In the genomic region with DNA sequence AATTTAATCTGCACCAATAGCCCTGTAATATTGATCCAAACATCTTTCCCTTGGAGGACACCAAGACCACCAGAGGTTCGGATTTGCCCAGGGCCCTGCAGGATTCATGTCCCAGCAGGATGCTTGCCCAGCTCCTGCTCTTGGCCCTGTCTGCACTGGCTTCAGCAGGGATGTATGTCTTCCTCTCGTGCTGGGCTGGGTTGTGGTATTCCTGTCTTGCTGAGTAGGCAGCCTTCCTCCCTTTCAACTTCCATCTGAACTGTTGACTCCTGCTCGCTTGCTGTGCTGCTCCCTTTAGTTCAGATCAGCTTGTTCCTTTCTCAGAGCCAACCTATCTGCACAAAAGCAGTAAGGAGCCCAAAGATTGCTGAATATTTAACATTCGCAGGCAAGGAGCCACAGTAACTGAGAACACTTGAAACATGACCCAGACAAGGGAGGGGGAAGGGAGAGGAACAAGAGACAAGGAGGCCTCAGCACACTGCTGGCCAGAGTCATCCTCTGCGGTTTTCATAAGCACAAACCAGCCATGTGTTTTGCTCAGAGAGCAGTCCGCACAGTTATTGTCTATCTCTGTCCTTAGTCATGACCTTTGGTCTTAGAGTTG, we compare ENCODE assay signal across 8 mouse cellular contexts.
DNase-seq lines count a peak whose midpoint lies in the region; ATAC-seq and TF ChIP-seq lines count a peak whose summit lies in the region.

No protein-coding gene starts in this region.

- 0 out of 2 replicates have a peak, but pooled peaks cover 4% of the 10 kb centered on the region for H3K4me1 ChIP-seq in limb, embryonic 14.5 days (ENCODE audit: control insufficient read depth, insufficient read depth, low read length)
- H3K4me1 ChIP-seq in limb, embryonic 10.5 days: peaks cover 8% of the 10 kb centered on the region
- H3K4me1 ChIP-seq in embryonic facial prominence, embryonic 12.5 days: peaks cover 11% of the 10 kb centered on the region
- H3K4me1 ChIP-seq in lung, embryonic 16.5 days (replicated peaks; ENCODE audit: control insufficient read depth, insufficient read depth, low read length): peaks cover 6% of the 10 kb centered on the region
- H3K4me1 ChIP-seq in thymus, adult 2 months (replicated peaks; ENCODE audit: control insufficient read depth, insufficient read depth, low read length): no peaks in the 10 kb centered on the region

- H3K9me3 ChIP-seq in limb, embryonic 14.5 days (ENCODE audit: control insufficient read depth, low read length): peaks cover 8% of the 10 kb centered on the region; the same call in 1 of the 2 replicates
- H3K9me3 ChIP-seq in limb, embryonic 10.5 days (replicated peaks): no peaks in the 10 kb centered on the region
- no peaks in the 10 kb centered on the region for H3K9me3 ChIP-seq in embryonic facial prominence, embryonic 12.5 days
- H3K9me3 ChIP-seq in lung, embryonic 16.5 days (ENCODE audit: control insufficient read depth, low read length): peaks cover 3% of the 10 kb centered on the region; the same call in 1 of the 2 replicates

- H3K27ac ChIP-seq in limb, embryonic 14.5 days (replicated peaks; ENCODE audit: low read depth, low read length): no peak overlapping the region
- H3K27ac ChIP-seq in limb, embryonic 10.5 days: no peak overlapping the region
- peak overlapping the region; percentile 37; the same call in 1 of the 2 replicates for H3K27ac ChIP-seq in embryonic facial prominence, embryonic 12.5 days
- peak overlapping the region; percentile 37; the same call in 1 of the 2 replicates for H3K27ac ChIP-seq in lung, embryonic 16.5 days (ENCODE audit: low read length)
- H3K27ac ChIP-seq in layer of hippocampus, adult 2 months: no peak overlapping the region
- H3K27ac ChIP-seq in thymus, adult 2 months (ENCODE audit: control insufficient read depth, insufficient read depth, low read length): no peak overlapping the region

- no peaks in the 10 kb centered on the region for H3K27me3 ChIP-seq in limb, embryonic 14.5 days (ENCODE audit: control insufficient read depth, insufficient read depth, low read length)
- H3K27me3 ChIP-seq in limb, embryonic 10.5 days (ENCODE audit: low read depth, poor library complexity, severe bottlenecking): no peaks in the 10 kb centered on the region
- no peaks in the 10 kb centered on the region for H3K27me3 ChIP-seq in embryonic facial prominence, embryonic 12.5 days
- H3K27me3 ChIP-seq in lung, embryonic 16.5 days (ENCODE audit: control insufficient read depth, insufficient read depth, low read depth, low read length): no peaks in the 10 kb centered on the region
- H3K27me3 ChIP-seq in thymus, adult 2 months (ENCODE audit: control insufficient read depth, insufficient read depth, low read length): no peaks in the 10 kb centered on the region

- ATAC-seq in limb, embryonic 14.5 days (ENCODE audit: low FRiP score, low read depth): peak; percentile 53; the same call in 1 of the 2 replicates
- ATAC-seq in embryonic facial prominence, embryonic 12.5 days (ENCODE audit: insufficient number of reproducible peaks, insufficient read depth, low FRiP score, low TSS enrichment): no peak
- peak; percentile 65 for ATAC-seq in lung, embryonic 16.5 days (ENCODE audit: low read depth)

- H3K4me3 ChIP-seq in limb, embryonic 14.5 days (replicated peaks; ENCODE audit: low read length): no peak overlapping the region
- H3K4me3 ChIP-seq in limb, embryonic 10.5 days: no peak overlapping the region
- H3K4me3 ChIP-seq in embryonic facial prominence, embryonic 12.5 days: no peak overlapping the region
- H3K4me3 ChIP-seq in lung, embryonic 16.5 days (ENCODE audit: low read length): no peak overlapping the region
- H3K4me3 ChIP-seq in layer of hippocampus, adult 2 months: no peak overlapping the region
- H3K4me3 ChIP-seq in thymus, adult 2 months (ENCODE audit: control insufficient read depth, insufficient read depth, low read length): no peak overlapping the region

- TF ChIP-seq POLR2A in limb, embryonic 14.5 days (IDR thresholded peaks at IDR 0.05; ENCODE audit: borderline replicate concordance, extremely low read depth, insufficient read depth, insufficient read length): no peak
- no peak for TF ChIP-seq POLR2A in thymus, adult 2 months (IDR thresholded peaks at IDR 0.05; ENCODE audit: control insufficient read depth, extremely low read depth, insufficient read depth, low read length, poor library complexity)

- H3K9ac ChIP-seq in limb, embryonic 14.5 days (ENCODE audit: low read depth, low read length, severe bottlenecking): no peak overlapping the region
- H3K9ac ChIP-seq in embryonic facial prominence, embryonic 12.5 days: no peak overlapping the region
- no peak overlapping the region for H3K9ac ChIP-seq in lung, embryonic 16.5 days (ENCODE audit: low read length)

- H3K4me2 ChIP-seq in limb, embryonic 14.5 days (replicated peaks; ENCODE audit: low read depth, low read length, severe bottlenecking): no peak overlapping the region
- no peak overlapping the region for H3K4me2 ChIP-seq in embryonic facial prominence, embryonic 12.5 days (replicated peaks)
- no peak overlapping the region for H3K4me2 ChIP-seq in lung, embryonic 16.5 days (ENCODE audit: low read depth, low read length)

- WGBS in limb, embryonic 14.5 days: 49% methylated on average over 6 of the region's 6 CpGs
- WGBS in limb, embryonic 10.5 days: 63% methylated on average over 6 of the region's 6 CpGs
- WGBS in embryonic facial prominence, embryonic 12.5 days: 31% methylated on average over 6 of the region's 6 CpGs
- WGBS in lung, embryonic 16.5 days: 28% methylated on average over 6 of the region's 6 CpGs
- WGBS in thymus, adult 2 months: 62% methylated on average over 6 of the region's 6 CpGs

- peak; percentile 10 to 29 for DNase-seq in cerebellum, postnatal 14 days
- no peak for DNase-seq in cerebellum, adult 11 months
- DNase-seq in limb, embryonic 14.5 days (ENCODE audit: low spot score): peak; percentile 39
- no peak for DNase-seq in limb, embryonic 10.5 days (ENCODE audit: low spot score)
- no peak for DNase-seq in layer of hippocampus, adult 2 months (ENCODE audit: low spot score in 2 of 2)
- DNase-seq in thymus, adult 2 months: no peak

- no peak for TF ChIP-seq CTCF in layer of hippocampus, adult 2 months (conservative IDR thresholded peaks at IDR 0.05)
- no peak for TF ChIP-seq CTCF in thymus, adult 2 months (IDR thresholded peaks at IDR 0.05; ENCODE audit: borderline replicate concordance, control insufficient read depth, extremely low read depth, insufficient read depth, low read length, poor library complexity)

- no peaks in the 10 kb centered on the region for H3K36me3 ChIP-seq in limb, embryonic 14.5 days (ENCODE audit: control insufficient read depth, insufficient read depth, low read length)
- no peaks in the 10 kb centered on the region for H3K36me3 ChIP-seq in limb, embryonic 10.5 days
- H3K36me3 ChIP-seq in embryonic facial prominence, embryonic 12.5 days: no peaks in the 10 kb centered on the region
- no peaks in the 10 kb centered on the region for H3K36me3 ChIP-seq in lung, embryonic 16.5 days (ENCODE audit: control insufficient read depth, insufficient read depth, low read length)
- H3K36me3 ChIP-seq in thymus, adult 2 months (ENCODE audit: control insufficient read depth, insufficient read depth, low read length): no peaks in the 10 kb centered on the region

Comparison
In these comparisons a context has a peak if more than half of its experiments do, and no peak if none do; other contexts are left out.
1. DNase-seq: peak in cerebellum, postnatal 14 days (2 of 2) and limb, embryonic 14.5 days (single experiment); none in cerebellum, adult 11 months (single experiment), limb, embryonic 10.5 days (single experiment), layer of hippocampus, adult 2 months (0 of 2) and thymus, adult 2 months (single experiment).
2. H3K27ac ChIP-seq: peak in embryonic facial prominence, embryonic 12.5 days (single experiment) and lung, embryonic 16.5 days (single experiment); none in limb, embryonic 14.5 days (single experiment), limb, embryonic 10.5 days (single experiment), layer of hippocampus, adult 2 months (single experiment) and thymus, adult 2 months (single experiment).